Mouse (Mus musculus): ENCODE measurements around the gene Phykpl.
"Not testable (repeated sequence)": the region's sequence is repeated elsewhere in the genome, so short reads cannot be mapped to it uniquely, and the experiment has no call there.

The Phykpl gene

GRCm38 (mm10) chr11:51617693-51618092, 33.1 kb downstream of the Phykpl start:
- DNase-seq (ENCODE audit: low read depth, low spot score) = peak; percentile 76

GRCm38 (mm10) chr11:51618894-51619408, 34.4 kb downstream of the Phykpl start:
- DNase-seq (ENCODE audit: low read depth, low spot score) = no peak

- peak; percentile 93 for DNase-seq (ENCODE audit: low read depth, low spot score)
These were observed 35.0 kb downstream of the Phykpl start, which contains the start of gene Nhp2 for GRCm38 (mm10) chr11:51619409-51620060. Gene Nhp2, plus strand, starts transcription at chr11:51619735.

GRCm38 (mm10) chr11:51620084-51620483, 35.5 kb downstream of the Phykpl start:
- no peak for DNase-seq (ENCODE audit: low read depth, low spot score)

GRCm38 (mm10) chr11:51621776-51622175, 37.2 kb downstream of the Phykpl start:
- DNase-seq (ENCODE audit: low read depth, low spot score) = no peak

- no peak for DNase-seq (ENCODE audit: low read depth, low spot score)
These were observed 38.5 kb downstream of the Phykpl start for GRCm38 (mm10) chr11:51622971-51623491.

GRCm38 (mm10) chr11:51625187-51625820, 40.7 kb downstream of the Phykpl start:
- no peak for DNase-seq (ENCODE audit: low read depth, low spot score)

- DNase-seq (ENCODE audit: low read depth, low spot score) = no peak
These were observed 42.9 kb downstream of the Phykpl start for GRCm38 (mm10) chr11:51627425-51627824.

- no peak for DNase-seq (ENCODE audit: low read depth, low spot score)
These were observed 43.4 kb downstream of the Phykpl start for GRCm38 (mm10) chr11:51627907-51628306.

GRCm38 (mm10) chr11:51629651-51630314, 45.2 kb downstream of the Phykpl start:
- peak; percentile 26 for DNase-seq (ENCODE audit: low read depth, low spot score)

- DNase-seq (ENCODE audit: low read depth, low spot score) = no peak
These were observed 47.7 kb downstream of the Phykpl start for GRCm38 (mm10) chr11:51632130-51632753.

GRCm38 (mm10) chr11:51633200-51633599, 48.6 kb downstream of the Phykpl start:
- DNase-seq (ENCODE audit: low read depth, low spot score) = not testable (repeated sequence)

GRCm38 (mm10) chr11:51633721-51634120, 49.2 kb downstream of the Phykpl start:
- no peak for DNase-seq (ENCODE audit: low read depth, low spot score)

- DNase-seq (ENCODE audit: low read depth, low spot score) = no peak
These were observed 50.6 kb downstream of the Phykpl start for GRCm38 (mm10) chr11:51635127-51635524.

GRCm38 (mm10) chr11:51635525-51636322, 51.2 kb downstream of the Phykpl start, which contains the start of gene Rmnd5b:
Gene Rmnd5b, minus strand, starts transcription at chr11:51635896.
- peak; percentile 94 for DNase-seq (ENCODE audit: low read depth, low spot score)

GRCm38 (mm10) chr11:51636323-51636684, 51.7 kb downstream of the Phykpl start:
- peak; percentile 88 for DNase-seq (ENCODE audit: low read depth, low spot score)

- peak; percentile 69 for DNase-seq (ENCODE audit: low read depth, low spot score)
These were observed 53.4 kb downstream of the Phykpl start for GRCm38 (mm10) chr11:51637971-51638414.

- peak; percentile 21 for DNase-seq (ENCODE audit: low read depth, low spot score)
These were observed 53.9 kb downstream of the Phykpl start for GRCm38 (mm10) chr11:51638497-51638896.

- no peak for DNase-seq (ENCODE audit: low read depth, low spot score)
These were observed 56.2 kb downstream of the Phykpl start for GRCm38 (mm10) chr11:51640748-51641147.

- no peak for DNase-seq (ENCODE audit: low read depth, low spot score)
These were observed 58.6 kb downstream of the Phykpl start for GRCm38 (mm10) chr11:51643202-51643601.

- no peak for DNase-seq (ENCODE audit: low read depth, low spot score)
These were observed 59.2 kb downstream of the Phykpl start for GRCm38 (mm10) chr11:51643761-51644160.

All from CD4-positive helper T cell, adult 2 months (primary cell).